Mouse (Mus musculus): ENCODE results near the gene Syce1l.

Gene Syce1l

DNA sequence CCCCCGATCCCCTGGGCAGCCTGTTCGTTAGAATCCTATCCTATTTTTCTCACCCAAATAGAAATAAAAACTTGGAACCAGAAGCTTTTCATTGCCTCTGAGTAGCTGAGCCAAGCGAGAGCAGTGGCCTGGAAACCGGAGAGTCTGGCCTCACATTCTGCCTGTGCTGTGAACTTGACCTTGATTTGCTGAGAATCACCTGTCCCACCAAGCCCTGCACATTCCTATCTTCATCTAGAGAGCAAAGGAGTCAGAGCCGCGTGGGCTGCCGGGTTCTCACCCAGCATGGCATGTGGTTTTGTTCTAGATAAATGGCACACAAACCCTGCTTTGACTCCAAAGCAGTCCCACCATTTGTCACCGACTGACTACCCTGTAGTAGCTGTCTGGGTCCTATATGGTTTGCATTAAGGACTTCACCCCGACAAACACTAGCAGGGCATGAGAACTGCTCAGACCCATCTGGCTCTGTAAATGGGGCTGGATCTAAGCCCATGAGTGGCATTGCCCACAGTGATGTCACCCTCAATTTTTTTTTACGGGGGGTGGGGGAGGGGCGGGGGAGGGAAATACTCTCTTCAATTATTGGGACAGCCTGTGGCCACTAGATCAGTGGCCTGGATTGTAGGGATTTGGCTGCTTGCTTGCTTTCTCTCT is 29.7 kb downstream of the Syce1l start:
- DNase-seq (ENCODE audit: extremely low spot score, low spot score), result no peak

GRCm38 (mm10) chr8:113673300-113673699 is 30.3 kb downstream of the Syce1l start:
- no peak for DNase-seq (ENCODE audit: extremely low spot score, low spot score)

GRCm38 (mm10) chr8:113674611-113675010 is 31.6 kb downstream of the Syce1l start:
- DNase-seq (ENCODE audit: extremely low spot score, low spot score), result no peak

DNA sequence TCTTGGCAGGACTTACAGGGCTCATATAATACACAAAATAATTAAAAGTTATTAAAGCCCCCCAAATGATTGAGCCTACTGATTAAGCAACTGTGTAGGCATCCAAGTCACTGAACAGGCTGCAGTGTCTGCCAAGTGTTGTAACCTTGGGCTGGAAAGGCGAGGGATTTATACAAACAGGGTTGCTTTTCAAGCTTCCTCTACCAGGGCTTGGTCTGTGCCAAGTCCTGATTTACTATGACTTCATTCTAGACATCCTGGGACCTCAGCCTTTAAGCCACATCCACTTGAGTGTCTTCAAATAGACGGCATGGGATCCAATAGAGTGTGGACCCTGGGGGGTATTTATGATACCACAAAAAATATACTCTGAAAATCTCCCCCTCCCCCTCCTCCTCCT is 32.3 kb downstream of the Syce1l start:
- no peak for DNase-seq (ENCODE audit: extremely low spot score, low spot score)

- no peak for DNase-seq (ENCODE audit: extremely low spot score, low spot score)
Observed at GRCm38 (mm10) chr8:113676811-113677210, 33.8 kb downstream of the Syce1l start.

DNA sequence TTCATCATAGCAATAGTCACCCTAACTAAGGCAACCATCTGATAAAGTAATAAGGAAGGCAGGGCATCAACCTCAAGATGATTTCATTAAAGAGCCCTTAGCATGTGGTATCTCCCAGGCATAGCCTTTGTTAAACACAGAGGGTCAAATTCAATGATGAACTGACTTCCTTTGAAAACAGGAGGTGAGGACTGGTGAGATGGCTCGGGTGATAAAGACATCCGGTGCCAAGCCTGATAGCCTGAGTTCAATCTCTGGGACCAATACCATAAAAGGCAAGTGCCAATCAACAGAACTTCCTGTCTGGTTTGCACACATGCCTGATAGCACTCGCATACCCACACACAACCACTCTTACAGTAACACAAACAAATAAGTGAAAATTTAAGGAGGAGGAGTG is 36.3 kb downstream of the Syce1l start:
- no peak for DNase-seq (ENCODE audit: extremely low spot score, low spot score)

DNA sequence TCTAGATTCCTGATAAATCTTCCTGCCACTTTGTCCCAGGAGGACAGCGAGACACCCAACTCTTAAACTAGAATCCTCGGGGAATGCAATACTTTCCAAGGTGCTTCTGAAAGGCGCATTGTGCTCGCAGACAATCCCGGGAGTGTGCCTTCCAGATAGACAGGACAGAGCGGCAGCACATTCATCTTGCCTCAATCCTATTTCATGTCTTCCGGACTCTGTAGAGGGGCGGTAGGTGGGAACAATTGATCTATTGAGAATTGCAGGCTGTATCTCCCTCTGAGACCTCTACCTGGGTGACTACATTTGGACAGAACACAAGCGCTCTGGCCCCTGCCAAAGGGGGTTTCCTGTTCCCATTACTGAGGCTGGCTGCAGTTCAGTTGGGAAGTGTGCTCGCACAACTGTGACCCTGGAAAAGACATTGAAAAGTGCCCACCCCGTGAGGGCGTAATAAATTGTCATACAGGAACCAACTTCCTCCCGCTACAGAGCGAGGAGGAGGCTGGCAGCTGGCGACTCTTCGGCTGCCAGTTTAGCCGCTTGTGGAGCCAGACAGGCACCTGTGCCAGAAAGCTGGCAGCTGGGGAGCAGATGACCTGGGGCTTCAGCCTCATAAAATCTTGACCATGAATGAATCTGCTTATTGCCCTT is 45.0 kb downstream of the Syce1l start:
- no peak for DNase-seq (ENCODE audit: extremely low spot score, low spot score)

DNA sequence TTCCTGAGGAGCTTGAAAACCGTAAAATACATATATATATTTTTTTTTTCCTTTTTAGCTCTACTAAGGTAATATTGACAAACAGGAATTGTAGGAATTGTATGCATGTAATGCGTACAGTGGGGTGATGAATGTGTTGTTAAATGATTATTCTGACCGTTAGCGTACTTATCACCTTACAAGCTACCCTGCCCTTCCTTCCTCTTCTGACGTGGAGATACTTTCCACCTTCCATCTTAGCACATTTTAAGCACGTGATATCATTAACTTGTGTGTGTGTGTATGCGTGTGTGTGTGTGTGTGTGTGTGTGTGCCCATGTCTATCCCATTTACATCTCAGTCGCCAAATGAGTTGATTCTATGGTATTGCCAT is 45.5 kb downstream of the Syce1l start:
- no peak for DNase-seq (ENCODE audit: extremely low spot score, low spot score)

DNA sequence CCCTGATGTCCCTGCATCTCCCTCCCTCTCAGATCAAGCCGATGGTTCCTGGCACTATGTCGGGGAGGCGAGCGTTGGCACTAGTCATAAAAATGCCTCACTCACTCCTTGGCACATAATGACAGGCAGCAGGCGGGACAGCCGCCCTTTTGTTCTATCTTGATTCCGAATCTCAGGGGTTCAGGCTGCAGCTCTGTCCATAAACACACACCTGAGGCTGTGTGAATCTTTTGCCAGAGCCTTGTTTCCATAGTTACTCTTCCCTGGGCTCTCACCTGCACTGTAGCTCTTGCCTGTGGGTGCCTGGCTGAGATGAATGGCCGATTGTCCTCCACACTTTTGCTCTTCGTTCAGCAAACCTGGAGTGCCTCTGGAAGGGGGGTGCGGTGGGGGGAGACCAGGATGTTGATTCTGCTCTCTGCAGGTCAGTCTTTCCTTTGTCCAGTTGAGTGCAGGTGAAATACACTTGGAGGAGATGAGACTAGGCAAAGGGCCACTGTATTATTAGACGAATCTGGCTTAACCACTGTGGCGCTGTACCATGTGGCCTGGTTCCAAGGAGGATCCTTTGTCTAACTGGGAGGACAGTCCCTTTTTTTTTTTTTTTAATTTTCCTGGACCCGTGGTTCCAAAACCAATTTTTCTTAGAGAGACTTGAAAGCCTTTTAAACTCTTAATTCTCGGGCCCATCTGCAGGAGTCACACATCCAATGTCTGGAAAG is 48.8 kb downstream of the Syce1l start:
- no peak for DNase-seq (ENCODE audit: extremely low spot score, low spot score)

GRCm38 (mm10) chr8:113704968-113705367 is 62.0 kb downstream of the Syce1l start:
- no peak for DNase-seq (ENCODE audit: extremely low spot score, low spot score)

All from neural tube, embryonic 10.5 days (tissue).